Mouse (Mus musculus) MEL (cell line): ENCODE results near the gene Opa1. TPM values are rescaled to one million over a fixed set of nuclear protein-coding genes. Genes with fewer than 3 reads are reported as not detected.

ENCODE experiments used
- DNase-seq: peaks from one replicate; pipeline ENCODE4 v3.0.0; 2011; ENCODE audit warnings: low read depth, low spot score
- H3K27ac ChIP-seq: 2 replicates; pipeline ENCODE4 v1.5.1; 2012; ENCODE audit warnings: low read depth, mild to moderate bottlenecking, control low read depth, low read length, moderate library complexity; ENCODE audit not compliant: control insufficient read depth
- H3K27me3 ChIP-seq, 2 experiments: fragments of 150-350 bp in 1 of 2; sonication (generic) in 1 of 2; 2 replicates each; pipeline ENCODE4 v1.6.1; 2012; ENCODE audit warnings: low read length in 2 of 2, mild to moderate bottlenecking in 2 of 2, improper control_type of control experiment in 1 of 2, moderate library complexity in 1 of 2; ENCODE audit not compliant: insufficient read depth in 2 of 2, control insufficient read depth in 1 of 2
- H3K36me3 ChIP-seq, 2 experiments: 2 replicates each; pipeline ENCODE4 v1.6.1; 2012 to 2014; ENCODE audit warnings: low read length in 2 of 2, improper control_type of control experiment in 1 of 2, inconsistent platforms in 1 of 2, mild to moderate bottlenecking in 1 of 2; ENCODE audit not compliant: insufficient read depth in 2 of 2, control insufficient read depth in 1 of 2
- H3K4me1 ChIP-seq, 2 experiments: fragments of 150-350 bp in 1 of 2; sonication (generic) in 1 of 2; 2 replicates each; pipeline ENCODE4 v1.6.1; 2012; ENCODE audit warnings: low read length in 2 of 2, improper control_type of control experiment in 1 of 2, mild to moderate bottlenecking in 1 of 2; ENCODE audit not compliant: insufficient read depth in 2 of 2, control insufficient read depth in 1 of 2
- H3K4me3 ChIP-seq, 2 experiments: fragments of 150-350 bp in 1 of 2; sonication (generic) in 1 of 2; 2 replicates each; pipeline ENCODE4 v1.5.1; 2012; ENCODE audit warnings: low read depth in 2 of 2, low read length in 2 of 2, mild to moderate bottlenecking in 2 of 2, moderate library complexity in 2 of 2, control low read depth in 1 of 2, improper control_type of control experiment in 1 of 2; ENCODE audit not compliant: control insufficient read depth in 1 of 2, insufficient read depth in 1 of 2
- H3K79me2 ChIP-seq: 2 replicates; pipeline ENCODE4 v1.6.1; 2012; ENCODE audit warnings: mild to moderate bottlenecking, low read length, moderate library complexity; ENCODE audit not compliant: control insufficient read depth, poor library complexity, insufficient read depth
- H3K9ac ChIP-seq: 2 replicates; pipeline ENCODE4 v1.6.1; 2012; ENCODE audit warnings: low read depth, mild to moderate bottlenecking, control low read depth, low read length, moderate library complexity; ENCODE audit not compliant: control insufficient read depth, poor library complexity, severe bottlenecking
- H3K9me3 ChIP-seq: fragments of 150-350 bp; sonication (generic); replicated peaks from 2 replicates; pipeline ENCODE4 v1.6.1; 2012; ENCODE audit warnings: mild to moderate bottlenecking, low read length, improper control_type of control experiment, moderate library complexity; ENCODE audit not compliant: insufficient read depth
- BHLHE40 ChIP-seq: IDR thresholded peaks from 2 replicates; pipeline ENCODE4 v1.6.1; 2012; ENCODE audit warnings: low read depth, mild to moderate bottlenecking, inconsistent platforms, low read length, improper control_type of control experiment, borderline replicate concordance
- CHD1 ChIP-seq: IDR thresholded peaks from 2 replicates; pipeline ENCODE4 v1.6.1; 2012; ENCODE audit warnings: low read depth, mild to moderate bottlenecking, inconsistent platforms, low read length, improper control_type of control experiment
- E2F4 ChIP-seq: IDR thresholded peaks from 2 replicates; pipeline ENCODE4 v1.6.1; 2011; ENCODE audit warnings: low read depth, low read length, improper control_type of control experiment, borderline replicate concordance
- ELF1 ChIP-seq: IDR thresholded peaks from 2 replicates; pipeline ENCODE4 v1.6.1; 2014; ENCODE audit warnings: low read depth, mild to moderate bottlenecking, inconsistent platforms, low read length, improper control_type of control experiment, moderate library complexity
- GABPA ChIP-seq: IDR thresholded peaks from 2 replicates; pipeline ENCODE4 v1.6.1; 2012; ENCODE audit warnings: low read depth, mild to moderate bottlenecking, inconsistent platforms, low read length, improper control_type of control experiment, moderate library complexity
- GATA1 ChIP-seq: IDR thresholded peaks from 2 replicates; pipeline ENCODE4 v1.6.1; 2011; ENCODE audit warnings: low read depth, low read length, improper control_type of control experiment
- HCFC1 ChIP-seq: IDR thresholded peaks from 2 replicates; pipeline ENCODE4 v1.6.1; 2012; ENCODE audit warnings: low read depth, mild to moderate bottlenecking, inconsistent platforms, low read length, improper control_type of control experiment, moderate library complexity
- JUND ChIP-seq: IDR thresholded peaks from 2 replicates; pipeline ENCODE4 v1.6.1; 2011; ENCODE audit warnings: low read depth, mild to moderate bottlenecking, improper control_type of control experiment, low read length
- KAT2A ChIP-seq: conservative IDR thresholded peaks from 2 replicates; pipeline ENCODE4 v1.6.1; 2012; ENCODE audit warnings: low read depth, low read length, improper control_type of control experiment, inconsistent platforms
- MEF2A ChIP-seq: IDR thresholded peaks from 2 replicates; pipeline ENCODE4 v1.6.1; 2014; ENCODE audit warnings: low read depth, mild to moderate bottlenecking, inconsistent platforms, low read length, improper control_type of control experiment; ENCODE audit not compliant: poor library complexity, insufficient replicate concordance, severe bottlenecking; ENCODE audit errors: extremely low read depth
- MXI1 ChIP-seq: IDR thresholded peaks from 2 replicates; pipeline ENCODE4 v1.6.1; 2011; ENCODE audit warnings: mild to moderate bottlenecking, low read depth, low read length, improper control_type of control experiment
- MYB ChIP-seq: IDR thresholded peaks from 2 replicates; pipeline ENCODE4 v1.6.1; 2011; ENCODE audit warnings: mild to moderate bottlenecking, low read depth, low read length, improper control_type of control experiment
- NELFE ChIP-seq: IDR thresholded peaks from 2 replicates; pipeline ENCODE4 v1.6.1; 2011; ENCODE audit warnings: low read depth, low read length, improper control_type of control experiment
- NRF1 ChIP-seq: IDR thresholded peaks from 2 replicates; pipeline ENCODE4 v1.6.1; 2014; ENCODE audit warnings: low read depth, mild to moderate bottlenecking, inconsistent platforms, low read length, improper control_type of control experiment, moderate library complexity; ENCODE audit not compliant: poor library complexity, insufficient read depth, severe bottlenecking
- RAD21 ChIP-seq: IDR thresholded peaks from 2 replicates; pipeline ENCODE4 v1.6.1; 2011; ENCODE audit warnings: mild to moderate bottlenecking, low read depth, low read length, improper control_type of control experiment
- RCOR1 ChIP-seq: IDR thresholded peaks from 2 replicates; pipeline ENCODE4 v1.6.1; 2012; ENCODE audit warnings: low read depth, mild to moderate bottlenecking, inconsistent platforms, low read length, improper control_type of control experiment
- UBTF ChIP-seq: IDR thresholded peaks from 2 replicates; pipeline ENCODE4 v1.6.1; 2012; ENCODE audit warnings: low read depth, mild to moderate bottlenecking, inconsistent platforms, low read length, improper control_type of control experiment, moderate library complexity, borderline replicate concordance; ENCODE audit not compliant: insufficient read depth
- USF2 ChIP-seq, 2 experiments: IDR thresholded peaks; 2 replicates each; pipeline ENCODE4 v1.6.1; 2011 to 2012; ENCODE audit warnings: improper control_type of control experiment in 2 of 2, low read length in 2 of 2, borderline replicate concordance in 1 of 2, inconsistent platforms in 1 of 2, low read depth in 1 of 2, mild to moderate bottlenecking in 1 of 2; ENCODE audit not compliant: insufficient read depth in 1 of 2
- ZC3H11A ChIP-seq: IDR thresholded peaks from 2 replicates; pipeline ENCODE4 v1.6.1; 2012; ENCODE audit warnings: low read depth, mild to moderate bottlenecking, inconsistent platforms, low read length, improper control_type of control experiment
- ZNF384 ChIP-seq: IDR thresholded peaks from 2 replicates; pipeline ENCODE4 v1.6.1; 2012; ENCODE audit warnings: low read depth, mild to moderate bottlenecking, inconsistent platforms, low read length, improper control_type of control experiment
- polyA plus RNA-seq, 2 experiments: library from polyadenylated mRNA; stranded (reverse) in 1 of 2; unstranded in 1 of 2; fragments of >175 nt in 1 of 2; fragments of >200 nt in 1 of 2; gene quantifications; 2 replicates each; pipeline versions ENCODE4 v1.2.1 to v1.2.4; 2012; ENCODE audit warnings: low replicate concordance in 2 of 2, low read depth in 1 of 2; ENCODE audit not compliant: insufficient read length in 2 of 2, insufficient read depth in 1 of 2, missing spikeins in 1 of 2
- total RNA-seq: library from RNA; depleted of rRNA; stranded (reverse); fragments of 300-350 nt; gene quantifications from 2 replicates; pipeline ENCODE4 v1.2.3, GENCODE M21; 2012; rRNA removed

Opa1 gene
- total and polyA plus RNA-seq, 3 experiments, result 43.4 to 56.1 (median 45.6) TPM

DNA sequence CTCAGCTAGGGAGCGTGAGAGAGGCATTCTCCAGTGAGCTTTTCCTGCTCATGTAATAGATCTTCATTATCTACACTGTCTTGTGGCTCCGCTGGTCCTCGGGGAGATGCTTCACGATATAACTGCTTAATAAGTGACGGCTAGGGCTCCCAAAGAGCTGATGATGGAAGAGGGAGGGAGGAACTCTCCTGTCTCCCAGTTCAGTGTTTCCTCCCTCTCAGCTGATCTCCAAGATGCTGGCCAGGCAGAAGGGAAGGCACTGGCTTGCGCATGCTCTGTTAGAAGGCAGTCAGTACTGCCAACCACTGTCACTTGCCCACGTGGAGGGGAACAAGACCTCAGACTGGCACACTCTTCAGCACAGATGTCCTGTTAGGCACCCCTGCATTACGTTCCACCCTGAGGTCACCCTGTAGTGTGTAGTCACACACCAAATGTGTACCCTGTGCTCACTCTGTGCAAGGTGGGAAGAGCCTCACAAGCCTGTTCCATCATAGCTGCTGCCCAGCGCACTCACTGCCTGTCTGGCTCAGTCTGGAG is 115.4 kb downstream of the Opa1 start:
- Histone ChIP-seq H3K27me3 (no peaks in the 10 kb centered on the region; a peak in 2 of 4 replicates), H3K36me3 (no peaks in the 10 kb centered on the region), H3K27ac (no peak overlapping the region), H3K79me2 (no peaks in the 10 kb centered on the region)
- TF ChIP-seq ZC3H11A (no peak), MYB (no peak), UBTF (no peak), MEF2A (no peak), NELFE (no peak), GABPA (no peak), KAT2A (no peak), NRF1 (no peak), BHLHE40 (no peak), E2F4 (no peak), RAD21 (no peak), GATA1 (no peak), JUND (no peak), ZNF384 (no peak), HCFC1 (no peak), MXI1 (no peak), RCOR1 (no peak), USF2 (IDR thresholded peaks at IDR 0.05; ENCODE audit: borderline replicate concordance in 1 of 2, insufficient read depth in 1 of 2, low read depth in 1 of 2, low read length in 2 of 2) (no peak), CHD1 (no peak), ELF1 (no peak)
- TF ChIP-seq, all 39 proteins: peak for 0
- Histone ChIP-seq H3K4me1 (no peaks in the 10 kb centered on the region), H3K4me3 (no peak overlapping the region), H3K9ac (no peak overlapping the region), H3K9me3 (no peaks in the 10 kb centered on the region)
- DNase-seq, result no peak

Other genes with a start within 250 kb of the Opa1 start
- gene Atp13a5, start 200.6 kb upstream of the Opa1 start, total RNA-seq, result not detected in 2 replicates
- gene Atp13a5, start 200.6 kb upstream of the Opa1 start, polyA plus RNA-seq, result not detected
- gene Atp13a4, start 34.5 kb upstream of the Opa1 start, total RNA-seq, result not detected in 2 replicates
- gene Atp13a4, start 34.5 kb upstream of the Opa1 start, polyA plus RNA-seq, result not detected